Mouse (Mus musculus) bone marrow macrophage, adult 2 months (primary cell): Measurements from ENCODE around the gene S100pbp.

Experiments
- CTCF ChIP-seq: IDR thresholded peaks from 2 replicates; pipeline ENCODE4 v1.5.1; 2012; ENCODE audit warnings: low read depth, mild to moderate bottlenecking, low read length, moderate library complexity
- POLR2A ChIP-seq: IDR thresholded peaks from 2 replicates; pipeline ENCODE4 v1.6.1; 2012; ENCODE audit warnings: mild to moderate bottlenecking, low read depth, low read length, borderline replicate concordance

- TF ChIP-seq POLR2A (no peak), CTCF (no peak)
Observed at GRCm38 (mm10) chr4:129232561-129233360, 43.2 kb upstream of the S100pbp start.
